Mouse (Mus musculus) stomach, postnatal 0 days (tissue): ENCODE data around the gene Ywhab. TPM values are rescaled to one million over a fixed set of nuclear protein-coding genes. Genes with fewer than 3 reads are reported as not detected.

Source experiments
- ATAC-seq: fragments of 200-750 bp; cut with Nextera tagmentation; 2 replicates; pipeline ENCODE4 v1.8.0; 2017; ENCODE audit not compliant: low FRiP score, low TSS enrichment
- DNase-seq: peaks from one replicate; pipeline ENCODE4 v3.0.0-alpha.2; 2016; ENCODE audit warnings: low spot score
- H3K27ac ChIP-seq: fragments of 300-500 bp; sonication (generic); replicated peaks from 2 replicates; pipeline ENCODE4 v1.5.1; 2014; ENCODE audit warnings: mild to moderate bottlenecking, control low read depth
- H3K27me3 ChIP-seq: fragments of 300-500 bp; sonication (generic); 2 replicates; pipeline ENCODE4 v1.6.1; 2014; ENCODE audit warnings: low read length; ENCODE audit not compliant: control insufficient read depth, insufficient read depth
- H3K36me3 ChIP-seq: fragments of 300-500 bp; sonication (generic); 2 replicates; pipeline ENCODE4 v1.6.1; 2014; ENCODE audit warnings: low read length, mixed read lengths; ENCODE audit not compliant: control insufficient read depth, insufficient read depth
- H3K4me1 ChIP-seq: fragments of 300-500 bp; sonication (generic); replicated peaks from 2 replicates; pipeline ENCODE4 v1.6.1; 2014; ENCODE audit warnings: antibody characterized with exemption; ENCODE audit not compliant: control insufficient read depth, insufficient read depth
- H3K4me2 ChIP-seq: fragments of 300-500 bp; sonication (generic); replicated peaks from 2 replicates; pipeline ENCODE4 v1.6.1; 2014; ENCODE audit warnings: low read depth, mild to moderate bottlenecking, control low read depth, moderate library complexity
- H3K4me3 ChIP-seq: fragments of 300-500 bp; sonication (generic); 2 replicates; pipeline ENCODE4 v1.5.1; 2014; ENCODE audit warnings: low read depth, low read length, control low read depth
- H3K9ac ChIP-seq: fragments of 300-500 bp; sonication (generic); 2 replicates; pipeline ENCODE4 v1.6.1; 2014; ENCODE audit warnings: mild to moderate bottlenecking, low read length, control low read depth, mixed read lengths
- H3K9me3 ChIP-seq: fragments of 300-500 bp; sonication (generic); 2 replicates; pipeline ENCODE4 v1.6.1; 2016; ENCODE audit warnings: low read length; ENCODE audit not compliant: control insufficient read depth
- CTCF ChIP-seq: IDR thresholded peaks from 2 replicates; pipeline ENCODE4 v1.5.1; 2016; ENCODE audit warnings: antibody characterized with exemption, low read depth, mild to moderate bottlenecking, moderate library complexity
- EP300 ChIP-seq: optimal IDR thresholded peaks from 2 replicates; pipeline ENCODE3; 2016; ENCODE audit warnings: antibody characterized with exemption
- WGBS: fragments of 180-500 bp; shearing (Covaris S2); extraction: QIAGEN DNeasy Blood & Tissue Kit; methylation state at CpG from one replicate; pipeline ENCODE4 v1.1.7; 2014; 5-methylcytosine and 5-hydroxymethylcytosine counted together
- polyA plus RNA-seq: library from polyadenylated mRNA; unstranded; fragments of >200 nt; fragmentation: Nextera tagmentation; extraction: Ambion mirVana; gene quantifications from 2 replicates; pipeline ENCODE4 v1.2.1, GENCODE M21; 2015

The Ywhab gene
- polyA plus RNA-seq, result 186 and 189 TPM in 2 replicates

DNA sequence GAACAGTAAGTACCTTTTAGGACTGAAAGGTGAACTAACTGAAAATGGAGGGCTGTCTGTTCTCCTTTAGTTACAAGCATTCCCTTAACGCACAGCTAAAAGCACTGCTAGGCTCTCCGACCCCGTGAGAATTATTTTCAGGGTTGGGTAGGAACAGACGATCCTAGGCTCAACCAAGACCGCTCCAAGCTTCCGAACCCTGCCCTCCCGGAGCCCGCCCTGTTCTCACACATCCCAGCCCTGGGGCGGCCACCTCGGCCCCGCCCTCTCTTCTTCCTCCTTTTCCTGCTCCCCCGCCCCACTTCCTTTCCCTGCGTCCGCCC, at the start of gene Ywhab:
Gene Ywhab (plus strand): TSS at position 307 of the 323 bp plus-strand sequence.
- Histone ChIP-seq H3K27me3 (no peaks in the 10 kb centered on the region), H3K4me1 (no peaks in the 10 kb centered on the region), H3K36me3 (no peaks in the 10 kb centered on the region), H3K4me2 (peak within 1 kb of the TSS; percentile 71), H3K9ac (peak within 1 kb of the TSS; percentile 99), H3K9me3 (no peaks in the 10 kb centered on the region), H3K27ac (peak within 1 kb of the TSS; percentile 99), H3K4me3 (peak within 1 kb of the TSS; percentile 97)
- TF ChIP-seq CTCF, result no peak
- DNase-seq (peak; percentile 96), ATAC-seq (no peak)
- 0% methylated on average over 13 of the region's 14 CpGs for WGBS

- 72% methylated on average over 15 of the region's 15 CpGs for WGBS
- H3K9me3 ChIP-seq, result no peaks in the 10 kb centered on the region
- H3K4me1 ChIP-seq, result no peaks in the 10 kb centered on the region
- TF ChIP-seq EP300 (no peak), CTCF (no peak)
- ATAC-seq (no peak), DNase-seq (no peak)
- no peak overlapping the region for H3K9ac ChIP-seq
- no peak overlapping the region for H3K4me2 ChIP-seq
- H3K27ac ChIP-seq, result no peak overlapping the region
- H3K4me3 ChIP-seq, result no peak overlapping the region
- H3K27me3 ChIP-seq, result no peaks in the 10 kb centered on the region
- no peaks in the 10 kb centered on the region for H3K36me3 ChIP-seq
Measured at GRCm38 (mm10) chr2:163946221-163946620, 48.5 kb upstream of the Ywhab start.

GRCm38 (mm10) chr2:163947976-163948375, 46.8 kb upstream of the Ywhab start:
- H3K4me3 ChIP-seq, result no peak overlapping the region
- no peaks in the 10 kb centered on the region for H3K36me3 ChIP-seq
- no peak for ATAC-seq
- H3K4me2 ChIP-seq, result no peak overlapping the region
- H3K27me3 ChIP-seq, result no peaks in the 10 kb centered on the region
- no peak for DNase-seq
- H3K9me3 ChIP-seq, result no peaks in the 10 kb centered on the region
- 70% methylated on average over 7 of the region's 7 CpGs for WGBS
- H3K9ac ChIP-seq, result no peak overlapping the region
- no peaks in the 10 kb centered on the region for H3K4me1 ChIP-seq
- TF ChIP-seq CTCF, result no peak
- no peak for TF ChIP-seq EP300
- no peak overlapping the region for H3K27ac ChIP-seq

DNA sequence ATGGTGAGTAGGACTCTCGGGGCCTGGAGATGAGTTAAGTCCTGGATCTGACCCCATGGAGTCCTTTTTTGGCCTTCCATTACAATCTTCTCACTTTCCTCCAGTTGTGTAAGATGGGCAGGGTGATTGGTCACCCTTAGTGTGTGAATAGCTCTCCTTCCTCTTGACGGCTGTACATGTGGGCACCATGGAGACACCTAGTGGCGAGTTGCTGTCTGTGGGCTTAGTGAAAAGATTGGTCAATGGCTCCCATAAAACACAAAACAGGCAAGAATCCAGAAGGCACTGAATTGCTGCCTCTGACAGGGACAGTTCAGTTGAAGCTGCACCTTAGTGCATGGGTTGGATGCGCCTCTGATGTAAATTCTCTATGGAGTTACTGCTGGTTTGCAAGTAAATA, 43.0 kb upstream of the Ywhab start:
- peak; percentile 61 for DNase-seq
- H3K4me1 ChIP-seq, result no peaks in the 10 kb centered on the region
- 25% methylated on average over 4 of the region's 4 CpGs for WGBS
- ATAC-seq, result no peak
- H3K9ac ChIP-seq, result no peak overlapping the region
- TF ChIP-seq CTCF, result peak; percentile 86
- no peak for TF ChIP-seq EP300
- no peak overlapping the region for H3K27ac ChIP-seq
- H3K36me3 ChIP-seq, result no peaks in the 10 kb centered on the region
- H3K4me2 ChIP-seq, result no peak overlapping the region
- H3K27me3 ChIP-seq, result no peaks in the 10 kb centered on the region
- no peak overlapping the region for H3K4me3 ChIP-seq
- H3K9me3 ChIP-seq, result no peaks in the 10 kb centered on the region

DNA sequence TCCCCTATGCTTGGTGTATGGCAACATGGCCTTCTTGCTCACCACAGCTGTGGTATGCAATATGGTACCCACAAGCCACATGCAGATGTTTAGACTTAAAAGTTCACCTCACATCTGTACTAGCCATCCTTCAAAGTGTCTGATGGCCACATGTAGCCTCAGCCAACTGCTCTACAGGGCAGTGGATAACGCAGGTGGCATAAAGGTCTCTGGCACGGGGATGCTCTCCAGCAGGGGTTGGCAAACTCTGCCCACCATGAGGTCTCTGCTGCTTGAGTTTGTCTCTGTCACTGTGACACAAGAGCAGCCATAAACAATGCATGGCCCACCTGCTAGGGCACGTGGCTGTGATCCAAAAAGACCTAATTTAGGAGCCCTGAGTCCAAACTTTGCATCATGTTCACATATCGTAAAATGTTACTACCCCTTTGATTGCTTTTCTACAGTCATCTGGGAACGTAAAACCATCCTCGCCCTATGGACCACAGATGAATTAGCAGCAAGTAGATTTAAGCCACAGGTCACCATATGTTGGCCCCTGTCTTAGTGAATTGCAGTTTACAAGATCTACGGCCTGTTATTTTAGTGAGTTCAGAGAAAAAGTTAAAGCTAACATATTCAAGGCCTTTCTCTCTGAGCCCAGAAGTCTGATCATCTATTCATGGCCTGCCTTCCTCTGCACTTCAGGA, 41.0 kb upstream of the Ywhab start:
- no peak overlapping the region for H3K9ac ChIP-seq
- H3K4me3 ChIP-seq, result no peak overlapping the region
- TF ChIP-seq CTCF (no peak), EP300 (no peak)
- no peak for DNase-seq
- H3K27ac ChIP-seq, result no peak overlapping the region
- H3K36me3 ChIP-seq, result no peaks in the 10 kb centered on the region
- H3K4me1 ChIP-seq, result no peaks in the 10 kb centered on the region
- no peak for ATAC-seq
- no peak overlapping the region for H3K4me2 ChIP-seq
- no peaks in the 10 kb centered on the region for H3K9me3 ChIP-seq
- no peaks in the 10 kb centered on the region for H3K27me3 ChIP-seq
- WGBS, result 56% methylated on average over 7 of the region's 7 CpGs

GRCm38 (mm10) chr2:163964606-163965560, 29.9 kb upstream of the Ywhab start:
- WGBS, result 64% methylated on average over 17 of the region's 19 CpGs
- Histone ChIP-seq H3K4me2 (no peak overlapping the region), H3K9ac (no peak overlapping the region), H3K4me3 (no peak overlapping the region), H3K27me3 (no peaks in the 10 kb centered on the region), H3K36me3 (no peaks in the 10 kb centered on the region), H3K4me1 (no peaks in the 10 kb centered on the region), H3K9me3 (no peaks in the 10 kb centered on the region), H3K27ac (no peak overlapping the region)
- TF ChIP-seq EP300 (no peak), CTCF (no peak)
- ATAC-seq, result peak; percentile 47
- DNase-seq, result no peak
